Mouse (Mus musculus): ENCODE results near the gene Tnfrsf18.

DNA sequence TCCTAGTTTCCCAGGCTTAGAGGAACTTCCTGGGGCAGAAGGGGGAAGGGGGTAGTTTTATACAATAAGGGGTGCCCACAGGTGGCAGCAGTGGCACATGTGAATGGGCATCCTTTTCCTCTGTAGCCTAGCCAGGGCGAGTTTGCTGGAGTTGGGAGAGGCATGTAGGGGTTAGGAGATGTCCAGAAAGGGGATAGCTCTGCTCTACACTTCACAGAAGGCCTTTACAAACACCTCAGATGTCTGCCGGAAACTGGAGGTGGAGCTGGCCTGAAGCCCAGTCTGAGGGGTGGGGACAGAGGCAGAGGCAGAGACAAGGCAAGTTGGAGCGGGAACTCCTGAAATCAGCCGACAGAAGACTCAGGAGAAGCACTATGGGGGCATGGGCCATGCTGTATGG is at the start of gene Tnfrsf18:
- TF ChIP-seq CTCF (IDR thresholded peaks at IDR 0.05), result peak; percentile 56
- no peak for TF ChIP-seq EP300 (IDR thresholded peaks at IDR 0.05)

All from lung, postnatal 0 days (tissue).